Mouse (Mus musculus): ENCODE results near the gene Cacng1. TPM values are rescaled to one million over a fixed set of nuclear protein-coding genes. Genes with fewer than 3 reads are reported as not detected.

Gene Cacng1
- 0.15 TPM in 1 of 2 replicates, not detected in the other for polyA plus RNA-seq (2016; fragmentation: Nextera tagmentation; extraction: Ambion mirVana)

DNA sequence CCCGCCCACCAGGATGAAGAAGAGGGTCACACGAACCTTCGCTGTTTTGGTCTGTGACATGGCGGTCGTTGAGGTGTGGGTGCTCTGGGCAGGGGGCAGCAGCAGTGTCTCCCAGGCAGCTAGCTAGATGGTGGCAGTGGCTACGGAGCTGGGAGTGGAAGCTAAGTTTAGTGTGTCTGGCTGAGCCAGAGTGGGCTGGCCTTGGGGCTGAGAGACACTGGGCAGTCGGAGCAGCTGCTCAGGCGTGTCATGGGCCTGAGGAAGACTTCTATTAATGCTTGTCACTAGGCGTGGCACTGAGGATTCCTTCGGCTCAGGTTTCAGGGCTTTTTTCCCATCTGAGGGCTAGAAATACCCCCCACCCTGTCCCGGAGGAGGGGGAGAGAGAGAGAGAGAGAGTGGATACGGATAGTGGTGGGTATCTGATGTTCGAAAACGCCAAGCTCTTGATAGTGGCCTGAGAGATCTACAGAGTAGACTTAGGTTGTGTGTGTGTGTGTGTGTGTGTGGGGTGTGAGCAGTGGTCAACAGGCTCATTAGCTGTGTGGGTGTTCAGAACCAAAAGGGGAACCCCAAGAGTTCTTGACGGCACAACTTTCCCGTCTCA is at the start of gene Cacng1:
Gene Cacng1, minus strand, starts transcription at position 191 of the 607 bp plus-strand sequence.
- Histone ChIP-seq H3K4me2 (no peak within 1 kb of the TSS), H3K9me3 (replicated peaks) (peaks cover 8% of the 10 kb centered on the region), H3K27me3 (replicated peaks) (no peaks in the 10 kb centered on the region), H3K4me1 (replicated peaks) (0 out of 2 replicates have a peak, but pooled peaks cover 3% of the 10 kb centered on the region), H3K27ac (ENCODE audit: poor library complexity, severe bottlenecking) (no peak within 1 kb of the TSS), H3K36me3 (no peaks in the 10 kb centered on the region), H3K4me3 (no peak within 1 kb of the TSS), H3K9ac (no peak within 1 kb of the TSS)
- WGBS, result 74% methylated on average over 16 of the region's 16 CpGs
- no peak for ATAC-seq (ENCODE audit: insufficient number of reproducible peaks, low FRiP score)

DNA sequence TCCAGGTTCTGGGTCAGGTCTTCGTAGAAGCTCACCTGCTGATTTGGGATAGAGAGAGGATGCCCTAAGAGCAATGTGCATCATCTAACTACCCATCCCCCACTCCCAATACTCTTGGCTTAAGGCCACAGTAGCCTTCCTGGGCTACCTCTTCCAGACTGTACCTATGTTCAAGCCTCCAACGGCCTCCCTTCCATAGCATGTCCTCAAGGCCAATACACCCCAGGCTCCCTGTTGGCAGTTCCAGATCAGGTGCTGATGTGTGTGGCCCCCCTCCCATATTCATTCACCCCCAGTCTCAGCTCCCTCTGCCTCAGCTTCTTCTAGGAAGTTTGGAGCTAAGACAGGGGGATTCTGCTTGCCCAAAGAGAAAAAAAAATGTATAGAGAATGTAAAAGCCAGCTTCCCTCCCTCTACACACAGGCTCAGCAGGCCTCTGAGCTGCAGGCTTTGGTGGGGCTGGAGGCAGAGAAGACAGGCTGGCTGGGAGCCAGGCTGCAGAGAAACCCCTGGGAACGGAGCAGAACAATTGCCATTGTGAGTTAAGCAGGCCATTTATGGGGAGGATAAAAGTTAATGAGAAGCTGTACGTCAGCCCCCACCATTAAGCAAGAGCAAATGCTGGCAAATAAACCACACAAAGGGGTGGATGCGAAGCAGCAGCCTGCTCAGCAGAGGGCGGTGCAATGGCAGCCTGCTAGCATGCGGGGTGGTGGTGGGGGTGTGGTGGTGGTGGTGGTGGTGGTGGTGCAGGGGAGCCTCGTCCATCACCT is 46.6 kb upstream of the Cacng1 start:
- Histone ChIP-seq H3K36me3 (no peaks in the 10 kb centered on the region), H3K27ac (ENCODE audit: poor library complexity, severe bottlenecking) (no peak overlapping the region), H3K9me3 (replicated peaks) (no peaks in the 10 kb centered on the region), H3K4me3 (no peak overlapping the region), H3K4me2 (no peak overlapping the region), H3K27me3 (replicated peaks) (peaks cover 15% of the 10 kb centered on the region; the same call in 1 of the 2 replicates), H3K4me1 (replicated peaks) (no peaks in the 10 kb centered on the region; the same call in 1 of the 2 replicates), H3K9ac (no peak overlapping the region)
- ATAC-seq (ENCODE audit: insufficient number of reproducible peaks, low FRiP score), result no peak
- 45% methylated on average over 8 of the region's 8 CpGs for WGBS

DNA sequence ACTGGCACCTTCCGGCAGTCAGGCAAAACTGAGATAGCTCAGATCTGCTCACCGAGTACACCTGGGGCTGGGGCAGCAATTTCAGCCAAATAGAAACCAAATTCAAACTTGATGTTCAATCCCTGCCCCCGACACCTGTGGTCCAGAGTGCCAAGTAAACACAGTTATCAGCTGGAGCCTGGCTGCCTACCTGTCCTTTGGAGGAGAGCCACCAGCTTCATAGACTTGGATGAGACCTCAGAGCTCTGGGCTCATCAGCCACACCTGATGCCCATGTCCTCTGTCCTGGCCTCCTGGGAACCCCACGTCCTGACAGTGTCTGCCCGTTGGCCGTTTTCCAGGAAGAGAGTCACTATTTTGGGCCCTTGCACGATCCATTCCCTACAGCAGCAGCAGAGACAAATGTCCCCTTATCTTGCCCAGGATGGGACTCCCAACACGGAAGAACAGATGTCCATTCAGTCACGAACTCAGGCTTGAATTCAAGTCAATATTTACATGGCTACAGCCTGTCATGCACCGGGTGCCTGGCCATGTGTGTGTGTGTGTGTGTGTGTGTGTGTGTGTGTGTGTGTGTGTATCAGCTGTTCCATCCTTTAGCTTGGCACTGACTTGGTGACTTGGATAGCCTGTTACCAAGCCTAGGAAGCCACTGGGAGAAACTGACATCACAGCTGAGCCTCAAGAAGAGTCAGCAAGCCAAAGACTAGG is 45.6 kb upstream of the Cacng1 start:
- H3K4me2 ChIP-seq, result no peak overlapping the region
- no peaks in the 10 kb centered on the region for H3K36me3 ChIP-seq
- no peaks in the 10 kb centered on the region for H3K9me3 ChIP-seq (replicated peaks)
- H3K4me1 ChIP-seq (replicated peaks), result no peaks in the 10 kb centered on the region; the same call in 1 of the 2 replicates
- H3K4me3 ChIP-seq, result no peak overlapping the region
- 62% methylated on average over 10 of the region's 10 CpGs for WGBS
- peaks cover 15% of the 10 kb centered on the region; the same call in 1 of the 2 replicates for H3K27me3 ChIP-seq (replicated peaks)
- H3K27ac ChIP-seq (ENCODE audit: poor library complexity, severe bottlenecking), result no peak overlapping the region
- no peak overlapping the region for H3K9ac ChIP-seq
- no peak for ATAC-seq (ENCODE audit: insufficient number of reproducible peaks, low FRiP score)

DNA sequence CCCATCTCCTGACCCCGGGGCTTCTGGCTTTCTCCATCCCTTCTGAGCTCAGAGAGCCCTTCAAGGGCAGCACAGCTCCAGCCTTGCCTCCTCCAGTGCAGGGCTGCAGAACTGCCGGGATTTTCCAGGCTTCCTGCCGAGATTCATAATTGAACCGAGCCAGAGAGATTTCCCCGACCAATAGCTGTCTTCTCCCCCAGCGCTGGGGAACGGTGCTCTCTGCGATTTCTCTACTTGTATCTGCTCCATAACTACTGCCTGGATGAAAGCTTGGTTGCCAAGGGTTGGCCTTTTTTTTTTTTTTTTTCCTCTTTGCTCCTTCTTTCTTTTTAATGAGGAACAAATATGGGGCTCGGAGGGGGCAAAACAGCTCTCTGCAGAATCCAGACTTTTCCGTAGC is 43.7 kb upstream of the Cacng1 start:
- Histone ChIP-seq H3K9ac (no peak overlapping the region), H3K27ac (ENCODE audit: poor library complexity, severe bottlenecking) (no peak overlapping the region), H3K4me2 (no peak overlapping the region), H3K9me3 (replicated peaks) (no peaks in the 10 kb centered on the region), H3K4me1 (replicated peaks) (no peaks in the 10 kb centered on the region; the same call in 1 of the 2 replicates), H3K4me3 (no peak overlapping the region), H3K36me3 (no peaks in the 10 kb centered on the region), H3K27me3 (replicated peaks) (peaks cover 15% of the 10 kb centered on the region; the same call in 1 of the 2 replicates)
- WGBS, result 52% methylated on average over 10 of the region's 10 CpGs
- ATAC-seq (ENCODE audit: insufficient number of reproducible peaks, low FRiP score), result no peak

DNA sequence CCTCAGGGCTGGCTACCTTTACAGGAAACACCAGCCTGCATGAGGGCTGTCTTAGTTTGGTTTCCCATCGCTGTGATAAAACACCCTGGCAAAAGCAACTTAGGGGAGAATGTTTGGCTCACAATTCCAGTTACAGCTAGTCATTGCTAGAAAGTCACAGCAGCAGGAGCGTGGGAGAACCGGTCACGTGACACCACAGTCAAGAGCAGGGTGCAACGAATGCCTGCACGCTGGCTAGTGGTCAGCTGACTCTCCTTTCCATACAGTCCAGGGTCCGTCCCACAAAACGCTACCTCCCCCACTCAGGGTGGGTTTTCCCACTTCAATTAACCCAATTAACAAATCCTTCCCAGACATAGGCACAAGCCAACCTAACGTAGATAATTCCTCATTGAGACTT is 43.2 kb upstream of the Cacng1 start:
- H3K4me3 ChIP-seq, result no peak overlapping the region
- no peaks in the 10 kb centered on the region; the same call in 1 of the 2 replicates for H3K4me1 ChIP-seq (replicated peaks)
- no peak overlapping the region for H3K9ac ChIP-seq
- no peak overlapping the region for H3K4me2 ChIP-seq
- WGBS, result 74% methylated on average over 9 of the region's 9 CpGs
- H3K9me3 ChIP-seq (replicated peaks), result no peaks in the 10 kb centered on the region
- H3K27ac ChIP-seq (ENCODE audit: poor library complexity, severe bottlenecking), result no peak overlapping the region
- H3K27me3 ChIP-seq (replicated peaks), result peaks cover 15% of the 10 kb centered on the region; the same call in 1 of the 2 replicates
- H3K36me3 ChIP-seq, result no peaks in the 10 kb centered on the region
- ATAC-seq (ENCODE audit: insufficient number of reproducible peaks, low FRiP score), result no peak

DNA sequence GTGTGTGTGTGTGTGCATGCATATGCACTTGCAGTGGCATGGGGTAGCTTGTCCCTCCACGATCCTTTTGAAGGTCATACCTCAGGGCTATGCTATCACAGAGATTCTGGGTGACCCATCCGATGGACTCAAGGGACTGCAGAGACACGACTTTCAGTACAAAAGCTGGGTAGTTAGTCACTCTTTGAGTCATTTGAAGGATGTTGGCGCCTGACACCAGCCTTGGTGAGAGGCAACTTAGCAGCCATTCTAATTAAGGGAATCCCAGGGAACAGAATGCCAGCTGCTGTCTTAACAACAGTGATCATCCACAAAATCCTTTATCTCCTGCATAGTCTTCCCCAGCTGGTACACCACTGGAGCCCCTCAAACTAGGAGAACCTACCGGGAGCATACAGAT is 32.8 kb upstream of the Cacng1 start:
- H3K4me2 ChIP-seq, result no peak overlapping the region
- H3K4me1 ChIP-seq (replicated peaks), result no peaks in the 10 kb centered on the region
- no peak overlapping the region for H3K9ac ChIP-seq
- no peak overlapping the region for H3K4me3 ChIP-seq
- no peaks in the 10 kb centered on the region for H3K9me3 ChIP-seq (replicated peaks)
- ATAC-seq (ENCODE audit: insufficient number of reproducible peaks, low FRiP score), result no peak
- no peak overlapping the region for H3K27ac ChIP-seq (ENCODE audit: poor library complexity, severe bottlenecking)
- no peaks in the 10 kb centered on the region for H3K36me3 ChIP-seq
- 83% methylated on average over 5 of the region's 5 CpGs for WGBS
- no peaks in the 10 kb centered on the region; the same call in 1 of the 2 replicates for H3K27me3 ChIP-seq (replicated peaks)

DNA sequence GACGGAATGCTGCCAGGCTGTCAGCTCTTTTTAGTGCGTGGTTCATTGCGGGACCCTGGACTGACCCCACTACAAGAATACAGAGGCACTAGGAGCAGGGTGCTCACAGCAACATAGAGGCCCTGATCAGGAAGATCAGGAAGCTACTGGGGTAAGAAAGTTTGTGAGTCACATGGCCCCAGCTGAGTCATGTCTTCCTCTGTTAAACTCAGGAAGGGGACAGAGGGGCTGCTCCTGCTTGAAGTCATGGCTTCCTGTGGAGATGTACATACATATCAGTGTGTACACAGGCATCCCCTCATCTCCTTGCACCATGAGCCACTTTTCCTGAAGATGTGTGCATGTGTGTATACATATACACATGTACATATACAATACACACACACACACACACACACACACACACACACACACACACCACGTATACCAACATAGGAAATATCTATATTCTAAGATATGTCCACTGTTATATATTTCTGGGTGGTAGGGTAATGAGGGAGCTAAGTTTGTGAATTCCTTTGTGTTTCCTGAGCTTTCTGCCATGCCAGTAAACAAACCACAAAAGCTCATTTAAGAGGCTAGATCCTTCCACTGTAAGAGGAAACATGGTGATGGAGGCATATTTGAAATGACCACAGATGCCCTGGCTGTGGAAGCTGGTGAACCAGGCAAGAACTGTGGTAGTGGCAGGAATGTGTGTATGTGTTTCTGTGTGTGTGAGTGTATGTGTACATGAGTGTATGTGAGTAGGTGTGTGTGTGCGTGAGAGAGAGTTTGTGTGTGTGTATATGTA is 32.1 kb upstream of the Cacng1 start:
- WGBS, result 81% methylated on average over 5 of the region's 5 CpGs
- Histone ChIP-seq H3K4me2 (no peak overlapping the region), H3K27me3 (replicated peaks) (no peaks in the 10 kb centered on the region), H3K4me1 (replicated peaks) (peaks cover 2% of the 10 kb centered on the region; the same call in 1 of the 2 replicates), H3K36me3 (no peaks in the 10 kb centered on the region), H3K27ac (ENCODE audit: poor library complexity, severe bottlenecking) (no peak overlapping the region), H3K9me3 (replicated peaks) (no peaks in the 10 kb centered on the region), H3K4me3 (no peak overlapping the region), H3K9ac (no peak overlapping the region)
- no peak for ATAC-seq (ENCODE audit: insufficient number of reproducible peaks, low FRiP score)

DNA sequence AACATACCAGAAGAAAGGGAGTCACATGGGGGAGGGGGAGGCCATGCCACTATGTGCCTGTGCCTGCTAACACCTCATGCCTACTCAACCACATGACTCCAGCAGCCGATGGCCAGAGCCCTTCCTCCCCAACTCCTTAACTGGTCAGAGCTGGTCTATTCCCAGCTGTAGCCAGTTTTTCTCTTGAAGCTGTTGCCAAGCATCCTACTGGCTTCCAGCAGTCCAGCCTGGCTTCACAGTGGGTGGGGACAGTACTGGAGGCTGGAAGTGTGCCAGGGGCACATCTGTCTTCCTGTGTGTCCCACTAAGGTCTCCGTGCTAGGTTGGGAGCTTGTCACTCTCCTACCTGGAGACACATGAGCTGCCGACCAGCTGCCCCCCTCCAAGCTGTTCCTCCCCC is 26.8 kb upstream of the Cacng1 start:
- Histone ChIP-seq H3K9ac (no peak overlapping the region), H3K9me3 (replicated peaks) (no peaks in the 10 kb centered on the region), H3K27me3 (replicated peaks) (no peaks in the 10 kb centered on the region), H3K4me2 (no peak overlapping the region), H3K36me3 (no peaks in the 10 kb centered on the region), H3K4me3 (no peak overlapping the region), H3K4me1 (replicated peaks) (peaks cover 2% of the 10 kb centered on the region; the same call in 1 of the 2 replicates), H3K27ac (ENCODE audit: poor library complexity, severe bottlenecking) (no peak overlapping the region)
- WGBS, result 53% methylated on average over 3 of the region's 3 CpGs
- no peak for ATAC-seq (ENCODE audit: insufficient number of reproducible peaks, low FRiP score)

DNA sequence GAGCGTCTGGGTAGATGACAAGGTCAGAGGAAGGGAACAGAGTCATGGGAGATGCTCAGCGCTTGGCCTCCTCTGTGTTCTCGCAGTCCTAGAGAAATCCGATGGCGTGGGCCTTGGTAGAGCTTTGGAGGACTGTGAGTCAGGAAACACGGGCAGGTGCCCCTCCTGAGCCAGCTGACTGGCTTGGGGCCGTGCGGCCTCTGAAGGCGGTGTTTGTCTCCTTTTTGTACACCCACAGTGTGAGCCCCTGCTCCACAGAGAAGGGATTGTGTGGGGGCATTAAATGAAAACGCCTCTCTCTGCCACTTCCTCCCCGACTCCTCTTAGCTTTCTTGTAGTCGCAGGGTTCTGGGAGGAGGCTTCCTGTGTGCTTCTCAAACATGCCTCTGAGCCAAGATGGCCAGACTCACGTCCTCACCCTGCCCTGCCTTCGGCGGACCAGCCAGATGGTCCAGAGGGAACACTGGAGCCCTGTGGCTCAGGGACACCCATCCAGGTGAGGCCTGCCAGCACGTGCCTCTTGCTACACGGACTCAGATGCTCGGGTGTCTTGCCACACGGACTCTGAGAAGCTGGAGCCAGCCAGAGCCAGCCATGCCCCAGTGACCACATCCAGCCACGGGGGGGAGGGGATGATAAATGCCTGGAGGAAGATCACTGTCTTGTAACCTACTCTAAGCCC is 22.2 kb upstream of the Cacng1 start:
- no peak for ATAC-seq (ENCODE audit: insufficient number of reproducible peaks, low FRiP score)
- Histone ChIP-seq H3K9ac (no peak overlapping the region), H3K4me2 (no peak overlapping the region), H3K27me3 (replicated peaks) (no peaks in the 10 kb centered on the region), H3K36me3 (no peaks in the 10 kb centered on the region), H3K4me1 (replicated peaks) (no peaks in the 10 kb centered on the region), H3K4me3 (no peak overlapping the region), H3K27ac (ENCODE audit: poor library complexity, severe bottlenecking) (no peak overlapping the region), H3K9me3 (replicated peaks) (no peaks in the 10 kb centered on the region)
- WGBS, result 75% methylated on average over 20 of the region's 20 CpGs

DNA sequence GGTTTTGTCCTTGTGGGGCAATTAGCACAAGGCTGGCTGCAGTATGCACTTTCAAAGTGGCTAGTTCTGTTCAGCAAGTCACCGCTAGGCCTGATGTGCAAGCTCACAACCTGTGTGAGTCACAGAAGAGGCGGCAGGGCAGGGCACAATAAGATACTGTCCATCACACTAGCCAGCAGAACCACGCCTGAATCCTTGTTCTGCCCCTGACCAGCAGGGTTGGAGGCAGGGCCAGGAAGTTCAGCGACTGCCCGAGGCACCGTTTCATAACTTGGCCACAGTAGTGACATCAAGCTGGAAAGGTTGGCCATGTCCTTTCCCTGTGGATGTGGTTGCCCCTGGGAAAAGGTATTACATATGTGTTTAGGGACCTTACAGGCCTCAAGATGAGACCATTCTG is 21.6 kb upstream of the Cacng1 start:
- Histone ChIP-seq H3K27me3 (replicated peaks) (no peaks in the 10 kb centered on the region), H3K4me3 (no peak overlapping the region), H3K27ac (ENCODE audit: poor library complexity, severe bottlenecking) (no peak overlapping the region), H3K9ac (no peak overlapping the region), H3K9me3 (replicated peaks) (no peaks in the 10 kb centered on the region), H3K4me1 (replicated peaks) (no peaks in the 10 kb centered on the region), H3K36me3 (no peaks in the 10 kb centered on the region), H3K4me2 (no peak overlapping the region)
- 71% methylated on average over 6 of the region's 6 CpGs for WGBS
- no peak for ATAC-seq (ENCODE audit: insufficient number of reproducible peaks, low FRiP score)
